Mouse (Mus musculus): ENCODE data around the gene Gm3727. TPM values are rescaled to one million over a fixed set of nuclear protein-coding genes. Genes with fewer than 3 reads are reported as not detected.

The Gm3727 gene
- not detected for polyA plus RNA-seq (2014; fragmentation: Illumina TruSeq; extraction: RNeasy Lipid Tissue Mini Kit (QIAGEN cat#74804))

DNA sequence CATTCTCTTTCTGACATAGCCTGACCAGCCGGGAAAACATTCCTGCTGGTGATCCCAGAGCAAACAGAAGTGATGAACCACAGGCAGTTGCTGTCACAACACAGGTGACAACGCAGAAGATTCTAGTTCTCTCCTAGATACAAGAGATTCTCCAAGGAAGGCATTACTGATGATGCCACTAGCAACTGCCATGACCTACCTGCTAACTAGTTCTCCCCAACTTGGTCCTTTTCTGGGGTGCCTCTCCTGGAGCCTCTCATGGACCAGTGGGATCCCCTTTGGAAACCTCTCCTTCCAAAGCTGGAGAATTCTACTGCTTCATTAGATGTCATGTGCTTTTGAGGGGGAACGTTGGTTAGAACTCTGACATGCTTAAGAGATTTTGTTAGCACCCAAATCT, at the start of gene Gm3727:
Gm3727 (minus strand) TSS at position 101 of the 400 bp plus-strand sequence.

Other genes starting within 250 kb of the Gm3727 start
- gene Gm10406, start 237.3 kb downstream of the Gm3727 start, polyA plus RNA-seq (2014; fragmentation: Illumina TruSeq; extraction: RNeasy Lipid Tissue Mini Kit (QIAGEN cat#74804)): not detected
- gene Gm3685, start 219.7 kb downstream of the Gm3727 start, polyA plus RNA-seq (2014; fragmentation: Illumina TruSeq; extraction: RNeasy Lipid Tissue Mini Kit (QIAGEN cat#74804)): not detected
- gene Gm3696, start 164.1 kb downstream of the Gm3727 start, polyA plus RNA-seq (2014; fragmentation: Illumina TruSeq; extraction: RNeasy Lipid Tissue Mini Kit (QIAGEN cat#74804)): not detected
- not detected for gene Gm6676, start 139.3 kb downstream of the Gm3727 start, polyA plus RNA-seq (2014; fragmentation: Illumina TruSeq; extraction: RNeasy Lipid Tissue Mini Kit (QIAGEN cat#74804))
- 1.00 TPM for gene Gm3512, start 90.2 kb downstream of the Gm3727 start, polyA plus RNA-seq (2014; fragmentation: Illumina TruSeq; extraction: RNeasy Lipid Tissue Mini Kit (QIAGEN cat#74804))
- gene Gm16434, start 70.2 kb downstream of the Gm3727 start, polyA plus RNA-seq (2014; fragmentation: Illumina TruSeq; extraction: RNeasy Lipid Tissue Mini Kit (QIAGEN cat#74804)): not detected
- gene Gm3739, start 50.3 kb upstream of the Gm3727 start, polyA plus RNA-seq (2014; fragmentation: Illumina TruSeq; extraction: RNeasy Lipid Tissue Mini Kit (QIAGEN cat#74804)): 0.31 TPM
- not detected for gene Gm5797, start 67.7 kb upstream of the Gm3727 start, polyA plus RNA-seq (2014; fragmentation: Illumina TruSeq; extraction: RNeasy Lipid Tissue Mini Kit (QIAGEN cat#74804))
- gene Gm8374, start 100.4 kb upstream of the Gm3727 start, polyA plus RNA-seq (2014; fragmentation: Illumina TruSeq; extraction: RNeasy Lipid Tissue Mini Kit (QIAGEN cat#74804)): not detected
- not detected for gene Gm3755, start 186.2 kb upstream of the Gm3727 start, polyA plus RNA-seq (2014; fragmentation: Illumina TruSeq; extraction: RNeasy Lipid Tissue Mini Kit (QIAGEN cat#74804))
- gene Gm3752, start 219.0 kb upstream of the Gm3727 start, polyA plus RNA-seq (2014; fragmentation: Illumina TruSeq; extraction: RNeasy Lipid Tissue Mini Kit (QIAGEN cat#74804)): not detected